Mouse (Mus musculus) c-Kit-negative CD71-positive TER-119-positive erythroid progenitor cells, embryonic 14.5 days (primary cell): ENCODE measurements around the gene Larp4b.

ENCODE experiments used
- DNase-seq: peaks from one replicate; pipeline ENCODE4 v3.0.0-alpha.2; 2013; ENCODE audit warnings: low read depth, low spot score

Gene Larp4b

DNA sequence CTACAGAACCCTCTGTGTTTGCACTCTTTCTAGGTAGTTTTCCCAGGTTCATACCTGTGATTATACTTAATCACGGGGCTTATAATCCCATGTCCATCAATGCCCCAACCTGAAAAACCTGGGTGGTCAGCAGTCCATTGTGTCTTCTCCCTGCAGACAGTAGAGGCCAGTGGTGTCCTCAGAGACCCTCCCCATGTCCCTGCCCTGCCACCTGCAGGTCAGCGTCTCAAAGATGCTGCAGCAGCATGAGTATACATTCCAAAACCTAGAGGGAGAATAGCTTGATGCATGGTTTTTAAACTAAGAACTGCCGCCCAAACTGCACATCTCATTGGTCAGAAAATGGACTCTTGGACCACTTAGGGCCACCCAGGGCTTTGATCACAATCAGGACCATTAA lies 85.0 kb downstream of the Larp4b start:
- no peak for DNase-seq

DNA sequence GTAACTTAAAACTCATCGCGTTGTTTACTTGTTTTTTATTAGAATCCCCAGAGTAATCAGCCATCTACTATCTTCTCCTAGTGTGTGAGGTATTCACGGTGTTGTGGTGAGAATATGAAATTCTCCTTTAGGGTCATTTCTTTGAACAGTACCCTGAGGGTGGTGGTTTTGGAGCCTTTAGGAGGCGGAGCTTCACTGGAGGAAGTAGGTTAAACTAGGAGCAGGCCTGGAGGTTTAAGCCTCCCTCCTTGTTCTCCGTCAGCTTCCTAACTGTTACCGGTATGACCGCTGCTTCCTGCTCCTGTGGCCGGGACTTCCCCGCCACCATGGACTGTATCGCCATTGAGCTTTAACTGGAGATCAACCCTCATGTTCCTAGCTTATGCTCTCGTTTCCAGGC lies 86.5 kb downstream of the Larp4b start:
- DNase-seq, result no peak

- DNase-seq, result no peak
These were observed 87.4 kb downstream of the Larp4b start for GRCm38 (mm10) chr13:9181106-9181505.

DNA sequence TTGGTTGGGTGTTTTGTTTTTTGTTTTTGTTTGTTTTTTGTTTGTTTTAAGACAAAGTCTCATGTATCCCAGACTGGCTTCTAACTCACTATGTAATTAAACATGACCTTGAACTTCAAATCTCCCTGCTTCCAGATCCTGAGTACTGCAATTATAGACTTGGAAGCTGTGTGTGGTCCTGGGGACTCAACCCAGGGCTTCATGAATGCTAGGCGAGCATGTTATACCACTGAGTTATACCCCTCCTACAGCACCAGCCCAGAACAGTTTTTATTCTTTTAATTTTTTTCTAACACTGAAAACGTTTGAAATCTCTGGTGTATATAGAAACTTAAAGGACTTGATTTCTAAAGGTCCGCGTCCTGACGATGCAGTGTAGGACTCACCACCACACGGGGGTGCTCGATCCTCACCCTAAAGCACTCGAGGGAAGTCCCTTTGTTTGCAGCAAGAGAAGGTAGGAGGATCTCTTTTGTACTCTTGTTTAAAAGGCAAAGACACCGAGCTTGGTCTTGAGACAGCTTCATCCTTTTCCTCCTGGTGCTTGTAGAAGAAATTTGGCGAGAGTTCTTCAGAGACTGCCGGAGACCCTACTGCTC lies 88.1 kb downstream of the Larp4b start:
- DNase-seq, result no peak

- no peak for DNase-seq
These were observed 90.6 kb downstream of the Larp4b start for GRCm38 (mm10) chr13:9184281-9184680.

DNA sequence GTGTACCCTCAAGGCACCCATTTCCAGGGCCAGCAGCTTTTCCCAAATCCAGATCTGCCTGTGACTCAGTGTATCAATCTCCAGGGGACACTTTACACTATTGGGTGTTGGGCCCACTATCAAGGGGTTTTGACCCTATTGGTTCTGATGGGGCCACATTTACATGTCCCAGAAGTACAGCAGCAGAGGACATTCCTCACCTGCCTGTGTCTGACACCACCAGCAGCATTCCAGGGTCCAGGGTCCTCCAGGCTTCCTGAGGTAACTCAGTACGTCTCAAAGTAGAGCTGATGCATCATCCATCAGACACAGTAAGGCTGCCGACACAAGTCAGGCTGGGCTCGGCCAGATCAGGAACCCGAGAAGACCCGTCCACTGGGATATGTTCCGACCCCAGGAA lies 91.0 kb downstream of the Larp4b start:
- DNase-seq, result no peak

DNA sequence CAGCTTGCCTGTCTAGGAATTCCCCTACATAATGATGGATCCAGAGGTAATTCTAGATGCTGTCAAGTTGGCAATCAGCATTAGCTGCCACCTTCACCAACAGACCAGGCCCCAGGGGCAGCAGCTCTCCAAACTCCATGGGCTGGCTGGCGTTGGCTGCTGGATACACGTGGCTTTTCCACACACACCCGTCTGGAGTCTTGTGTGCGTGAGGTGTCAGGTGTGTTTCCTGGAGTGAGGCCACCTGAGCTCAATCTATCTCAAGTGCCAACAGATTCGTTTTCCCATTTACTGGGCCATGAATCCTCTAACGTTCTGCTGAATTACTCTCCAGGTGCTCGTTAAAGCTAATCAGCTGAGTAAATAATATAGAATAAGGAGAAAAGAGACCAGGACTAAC lies 93.5 kb downstream of the Larp4b start:
- DNase-seq, result no peak

DNA sequence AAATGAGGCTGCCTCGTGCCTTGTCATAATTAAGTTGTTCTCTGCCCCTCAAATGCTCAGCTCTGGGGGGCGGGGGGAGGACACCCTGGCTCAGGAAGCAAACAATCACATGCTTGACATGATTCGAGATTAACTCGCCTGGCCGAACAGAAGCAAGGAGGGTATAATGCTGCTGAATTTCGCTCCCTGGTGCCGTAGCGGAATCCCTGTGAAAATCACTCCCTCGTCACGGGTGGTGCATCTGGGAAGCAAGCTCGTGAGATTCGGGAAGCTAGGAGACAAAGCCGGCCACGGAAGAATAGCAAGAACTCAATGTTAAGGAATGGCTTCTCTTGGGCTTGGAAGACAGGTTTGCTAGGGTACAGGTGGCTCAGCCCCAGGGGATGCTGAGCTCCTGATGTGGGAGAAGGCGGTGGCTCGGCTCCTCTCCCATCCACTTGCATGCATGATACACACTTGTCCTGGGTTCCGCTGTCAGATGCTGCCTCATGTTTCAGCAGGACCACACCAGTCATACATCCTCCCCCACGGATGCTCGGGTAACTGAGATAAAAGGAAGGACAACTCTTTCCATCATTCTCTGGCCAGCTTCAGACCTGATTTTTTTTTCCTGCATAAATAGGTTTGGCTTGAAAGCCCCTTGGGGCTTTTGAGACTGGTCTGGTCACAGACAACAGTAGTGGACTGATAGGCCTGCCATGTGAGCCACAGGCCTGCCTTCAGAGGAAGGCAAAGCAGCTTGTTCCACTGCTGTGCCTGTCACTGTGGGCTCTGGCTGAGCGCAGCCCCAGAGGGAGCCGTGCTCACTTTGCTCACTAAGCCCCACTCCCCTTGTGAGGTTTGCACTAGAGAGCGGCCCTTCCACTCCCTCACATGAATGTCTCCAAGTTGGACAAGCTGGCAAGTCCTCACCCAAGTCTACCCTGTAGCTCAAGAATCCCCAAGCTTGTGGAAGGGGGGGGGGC lies 94.2 kb downstream of the Larp4b start:
- no peak for DNase-seq

GRCm38 (mm10) chr13:9189481-9189880 lies 95.8 kb downstream of the Larp4b start:
- no peak for DNase-seq

DNA sequence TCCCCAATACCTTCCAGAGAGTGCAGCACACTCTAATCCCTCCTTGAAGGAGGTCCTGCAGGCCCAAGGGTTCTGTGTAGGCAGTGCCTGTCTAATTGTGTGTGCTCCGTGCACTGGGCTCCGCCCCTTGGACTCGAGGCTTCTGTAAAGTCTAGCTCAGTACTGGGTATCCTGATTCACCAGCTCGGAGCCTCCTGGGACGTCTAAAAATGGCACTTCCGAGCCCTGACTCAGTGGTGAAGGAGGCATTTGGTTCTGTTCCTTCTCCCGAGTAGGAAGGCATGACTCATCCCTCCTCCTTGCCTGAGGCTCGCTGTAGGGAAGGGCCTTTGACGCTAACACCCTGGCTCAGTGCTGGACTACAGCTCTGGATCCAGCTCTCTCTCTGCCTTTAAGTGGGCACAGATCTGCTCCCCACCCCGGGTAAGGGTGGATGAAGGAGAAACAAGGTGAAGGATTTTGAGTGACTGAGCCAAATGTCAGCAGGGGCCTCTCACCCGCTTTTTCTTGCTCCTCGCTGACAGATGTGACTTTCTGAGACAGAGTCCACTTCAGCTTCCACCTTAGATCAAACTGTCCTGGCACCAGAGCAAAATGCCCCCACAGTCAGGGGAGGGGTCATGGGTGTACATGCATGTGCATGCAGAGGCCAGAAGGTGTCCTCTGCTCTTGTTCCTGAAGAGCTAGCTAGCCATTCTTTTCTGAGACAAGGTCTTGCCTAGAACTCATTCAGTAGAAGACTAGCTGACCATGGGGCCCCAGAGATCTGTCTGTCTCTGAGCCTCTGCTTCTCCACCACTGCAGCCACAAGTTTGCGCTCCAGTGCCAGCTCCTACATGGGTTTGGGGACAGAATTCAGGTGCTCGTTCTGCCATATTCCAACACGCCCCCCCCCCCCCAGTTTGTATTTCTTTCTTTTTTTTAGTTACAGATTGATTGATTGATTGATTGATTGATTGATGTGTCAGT lies 97.8 kb downstream of the Larp4b start:
- no peak for DNase-seq

GRCm38 (mm10) chr13:9192797-9193330 lies 99.2 kb downstream of the Larp4b start:
- DNase-seq, result no peak

DNA sequence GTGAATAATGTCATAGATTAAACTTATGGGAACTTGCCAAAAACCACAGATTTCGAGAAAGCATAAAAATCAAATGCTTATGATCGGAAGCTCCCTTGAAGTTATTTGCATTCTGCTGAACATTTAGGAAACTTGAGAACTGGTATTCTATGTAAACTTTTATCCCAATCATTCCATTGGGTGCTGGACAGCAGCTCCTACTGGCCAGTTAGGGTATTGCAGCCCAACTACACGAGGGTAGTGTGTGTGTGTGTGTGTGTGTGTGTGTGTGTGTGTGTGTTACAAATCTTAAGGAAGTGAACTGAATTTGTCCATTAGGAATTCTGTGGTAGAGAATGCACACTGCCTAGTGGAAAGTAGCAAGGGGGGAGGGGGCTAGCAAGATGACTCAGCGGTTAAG lies 101.0 kb downstream of the Larp4b start:
- peak; percentile 24 for DNase-seq

GRCm38 (mm10) chr13:9195565-9195964 lies 101.9 kb downstream of the Larp4b start:
- no peak for DNase-seq

DNA sequence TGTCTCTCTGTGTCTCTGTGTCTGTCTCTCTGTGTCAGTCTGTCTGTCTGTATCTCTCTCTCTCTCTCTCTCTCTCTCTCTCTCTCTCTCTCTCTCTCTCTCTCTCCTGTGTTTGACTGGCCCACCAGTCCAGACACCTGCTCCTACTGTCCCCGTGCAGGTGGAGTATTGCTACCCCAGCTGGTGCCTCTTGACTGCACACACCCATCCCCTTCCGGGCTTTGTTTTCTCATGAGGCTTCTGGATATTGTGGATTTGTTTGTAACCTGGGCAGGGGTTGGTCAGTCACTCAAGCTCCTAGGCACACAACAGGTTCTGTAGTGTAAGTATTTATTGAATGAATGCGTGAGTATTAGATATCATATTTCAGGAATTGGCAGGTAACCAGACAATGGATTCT lies 104.4 kb downstream of the Larp4b start:
- no peak for DNase-seq

- DNase-seq, result no peak
These were observed 105.2 kb downstream of the Larp4b start for GRCm38 (mm10) chr13:9198728-9199464.

GRCm38 (mm10) chr13:9199465-9199844 lies 105.8 kb downstream of the Larp4b start:
- DNase-seq, result no peak

DNA sequence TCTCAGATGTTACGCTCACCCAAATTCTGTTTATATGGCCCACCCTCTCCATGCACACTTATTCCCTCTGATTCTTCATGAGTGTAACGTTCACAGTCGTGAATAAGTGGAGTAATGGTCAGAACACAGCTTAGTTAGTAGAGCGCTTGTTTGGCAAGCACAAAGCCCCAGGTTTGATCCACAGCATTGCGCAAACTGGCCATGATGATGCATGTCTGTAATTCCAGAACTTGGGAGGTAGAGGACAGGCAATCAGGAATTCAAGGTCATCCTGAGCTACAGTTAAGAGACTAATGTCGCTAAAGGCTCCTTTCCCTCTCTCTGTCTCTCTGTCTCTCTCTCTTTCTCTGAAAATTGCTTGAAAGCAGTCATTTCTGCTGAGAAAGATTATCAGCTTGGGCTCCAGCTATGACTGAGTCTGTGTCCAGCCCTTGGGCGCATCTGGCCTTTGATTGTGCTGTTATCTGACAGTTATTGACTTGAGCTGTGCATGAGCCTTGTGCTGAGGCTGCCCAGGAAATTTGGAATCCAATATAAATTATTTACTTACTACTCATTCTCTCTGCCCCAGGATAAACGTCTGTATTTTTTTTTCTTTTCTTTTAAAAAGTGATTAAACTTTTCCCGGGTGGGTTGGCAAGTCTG lies 129.2 kb downstream of the Larp4b start:
- no peak for DNase-seq
